Mouse (Mus musculus) frontal cortex, postnatal 10 days (tissue): ENCODE measurements around the gene Gm266.

Source experiments
- DNase-seq, 2 experiments: peaks; one replicate each; pipeline ENCODE4 v3.0.0; 2022; ENCODE audit warnings: low spot score in 2 of 2, mixed read lengths in 1 of 2

Gene Gm266

GRCm38 (mm10) chr12:111454543-111455280 is 30.9 kb downstream of the Gm266 start:
- no peak for DNase-seq

DNA sequence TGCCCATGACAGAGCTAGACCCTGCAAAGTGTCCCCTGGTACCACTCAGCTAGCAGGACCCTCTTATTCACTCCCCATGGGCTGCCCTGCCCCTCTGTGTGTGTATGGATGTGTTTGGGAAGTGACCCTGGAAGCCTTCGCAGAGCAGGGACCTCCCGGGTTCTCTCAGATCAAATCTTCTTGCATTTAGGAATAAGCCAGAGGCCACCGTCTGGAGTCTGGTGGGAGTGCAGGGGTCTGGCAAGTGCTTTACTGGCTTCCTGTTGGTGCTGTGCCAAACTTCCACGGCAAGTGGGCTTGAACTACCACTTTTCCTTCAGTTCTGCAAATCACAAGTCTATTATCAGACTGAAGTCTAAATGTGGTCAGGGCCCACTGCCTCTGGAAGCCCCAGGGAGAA is 31.6 kb downstream of the Gm266 start:
- DNase-seq = no peak

GRCm38 (mm10) chr12:111451561-111451960 is 34.1 kb downstream of the Gm266 start:
- DNase-seq = no peak

GRCm38 (mm10) chr12:111450359-111450758 is 35.3 kb downstream of the Gm266 start:
- no peak for DNase-seq

DNA sequence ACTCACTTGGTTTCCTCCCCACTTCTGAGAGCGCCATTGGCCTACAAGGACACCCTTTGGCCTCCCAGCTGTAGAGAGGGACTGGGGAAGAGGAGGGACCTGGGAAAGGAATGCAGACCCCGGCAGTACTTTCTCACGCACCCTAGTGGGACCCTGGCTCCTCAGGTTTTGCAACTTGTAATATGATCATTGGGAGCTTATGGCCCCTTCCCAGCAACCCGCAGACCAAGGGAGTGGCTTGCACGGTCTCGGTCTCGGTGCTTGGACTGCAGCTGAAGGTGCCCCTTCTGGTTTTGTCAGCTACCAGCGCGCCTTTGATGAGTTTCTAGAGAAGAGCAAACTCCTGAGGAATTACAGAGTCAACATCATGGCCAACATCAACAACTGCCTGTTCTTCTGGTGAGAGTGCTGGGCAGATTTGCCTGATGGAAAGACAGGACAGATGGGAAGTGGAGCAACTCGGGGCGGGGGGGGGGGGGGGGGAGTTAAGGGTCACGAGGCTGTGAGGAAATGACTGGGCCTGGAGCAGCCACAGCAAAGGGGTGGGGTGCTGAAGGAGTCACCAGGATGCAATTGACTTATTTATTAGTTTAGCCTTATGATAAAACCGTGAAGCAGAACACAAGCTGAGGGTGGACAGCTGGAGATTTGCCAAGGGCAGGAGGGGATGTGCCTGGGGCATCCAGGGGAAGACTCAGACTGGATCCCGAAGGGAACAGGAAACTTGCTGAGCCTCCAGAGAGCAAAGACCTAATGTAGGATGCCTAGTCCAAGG is 36.5 kb downstream of the Gm266 start:
- DNase-seq = no peak

DNA sequence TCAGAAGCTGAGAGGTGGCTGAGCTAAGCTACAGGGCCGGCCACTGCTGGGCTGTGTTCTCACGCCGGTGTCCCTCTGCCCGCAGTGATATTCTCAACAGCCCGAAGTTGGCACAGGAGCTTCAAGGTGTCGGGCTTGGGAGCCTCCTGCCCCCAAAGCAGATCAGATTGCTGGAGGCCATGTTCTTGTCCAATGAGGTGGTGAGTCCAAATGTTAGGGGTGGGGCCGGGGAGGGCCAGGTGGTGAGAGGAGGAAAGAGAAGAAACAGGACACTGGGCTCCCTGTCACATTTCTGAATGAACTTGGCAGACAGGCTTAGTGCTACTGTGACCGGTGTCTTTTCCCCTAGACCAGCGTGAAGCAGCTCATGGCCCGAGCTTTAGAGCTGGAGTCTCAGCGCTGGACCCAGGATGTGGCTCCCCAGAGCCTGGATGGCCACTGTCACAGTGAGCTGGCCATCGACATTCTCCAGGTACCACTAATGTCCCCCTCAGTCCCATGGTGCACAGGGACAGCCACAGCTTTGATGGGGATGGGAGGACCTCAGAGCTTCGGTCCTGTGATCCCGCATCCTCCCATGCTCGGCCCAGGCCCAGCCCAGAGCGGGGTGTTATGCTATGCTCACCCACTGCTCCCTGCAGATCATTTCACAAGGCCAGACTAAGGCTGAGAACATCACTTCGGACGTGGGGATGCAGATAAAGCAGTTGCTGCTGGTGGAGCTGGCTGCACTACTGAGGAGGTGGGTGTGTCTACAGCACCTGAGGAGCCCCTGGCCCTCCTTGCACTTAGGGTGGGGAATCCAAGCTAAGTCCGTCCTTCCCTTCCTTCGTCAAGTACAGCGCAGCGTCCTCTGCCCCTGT is 37.5 kb downstream of the Gm266 start:
- DNase-seq = no peak

DNA sequence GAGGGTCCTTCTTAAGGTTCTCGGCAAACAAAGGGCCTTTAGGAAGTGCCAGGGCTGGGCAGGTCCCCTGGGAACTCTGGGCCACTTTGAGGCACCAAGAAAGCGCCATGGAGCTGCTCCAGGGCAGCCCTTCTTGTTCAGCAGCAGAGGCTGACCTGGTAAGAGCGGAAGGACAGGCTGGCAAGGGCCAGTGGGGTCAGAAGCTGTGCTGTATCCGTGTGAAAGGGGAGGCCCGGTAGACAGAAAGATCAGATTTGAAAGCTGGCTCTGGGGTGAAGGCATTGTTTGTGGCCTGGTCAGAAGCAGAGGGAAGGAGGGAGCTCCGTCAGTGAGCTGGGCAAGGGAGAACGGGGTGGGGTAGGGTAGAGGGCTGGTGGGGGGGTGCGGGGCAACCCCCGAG is 38.3 kb downstream of the Gm266 start:
- no peak for DNase-seq

GRCm38 (mm10) chr12:111446745-111447144 is 38.9 kb downstream of the Gm266 start:
- DNase-seq = no peak

GRCm38 (mm10) chr12:111445890-111446613 is 39.6 kb downstream of the Gm266 start:
- DNase-seq = no peak

- DNase-seq = no peak
Measured at GRCm38 (mm10) chr12:111445161-111445889, 40.3 kb downstream of the Gm266 start.

- no peak for DNase-seq
Measured at GRCm38 (mm10) chr12:111443921-111444831, 41.4 kb downstream of the Gm266 start.

GRCm38 (mm10) chr12:111443011-111443870 is 42.4 kb downstream of the Gm266 start:
- no peak for DNase-seq

DNA sequence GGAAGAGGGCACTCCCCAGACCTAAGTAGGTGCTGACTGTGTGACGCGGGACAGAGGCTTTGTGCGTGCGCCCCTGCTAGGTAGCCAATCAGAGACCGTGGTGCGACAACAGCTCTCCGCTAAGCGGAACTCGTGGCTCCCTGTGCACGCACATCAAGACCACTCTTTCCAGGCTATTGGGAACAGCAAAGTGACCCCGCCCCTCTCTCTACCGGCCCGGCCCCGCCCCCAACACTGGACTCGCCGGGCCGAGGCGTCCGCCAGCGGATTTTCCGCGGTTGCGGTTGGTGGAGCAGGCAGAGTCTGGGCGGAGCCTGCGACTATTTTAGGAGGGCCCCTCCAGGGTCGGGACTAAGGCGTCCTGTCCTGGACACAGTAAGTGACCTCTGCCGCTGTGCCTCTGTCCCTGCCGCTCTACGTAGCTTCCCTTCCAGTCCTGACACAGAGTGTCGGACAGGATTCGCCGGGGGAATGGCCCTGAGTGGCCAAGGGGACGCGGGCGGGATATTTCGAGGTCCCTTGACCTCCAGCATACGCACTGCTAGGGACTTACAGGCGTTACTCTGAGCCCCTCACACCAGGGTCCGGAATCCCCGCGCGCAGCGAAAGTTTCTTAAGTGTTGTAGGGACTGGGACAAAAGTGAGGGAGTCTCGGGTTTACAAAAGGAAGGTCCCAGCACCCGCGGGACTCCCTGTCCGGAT is 43.2 kb downstream of the Gm266 start, which contains the start of gene Tnfaip2:
Gene Tnfaip2, plus strand, starts transcription at position 161 of the 702 bp plus-strand sequence.
- DNase-seq = no peak

GRCm38 (mm10) chr12:111441523-111441922 is 44.1 kb downstream of the Gm266 start:
- no peak for DNase-seq

- DNase-seq = no peak
Measured at GRCm38 (mm10) chr12:111440701-111441373, 44.8 kb downstream of the Gm266 start.

- DNase-seq = no peak
Measured at GRCm38 (mm10) chr12:111438850-111439249, 46.8 kb downstream of the Gm266 start.

GRCm38 (mm10) chr12:111437222-111437900 is 48.3 kb downstream of the Gm266 start:
- DNase-seq = no peak
